Mouse (Mus musculus) adipocyte (in vitro differentiated cells): ENCODE data around the gene Dcdc2b.

Experiments used
- DNase-seq: peaks from one replicate; pipeline ENCODE4 v3.0.0-alpha.2; 2016; ENCODE audit warnings: low spot score

Gene Dcdc2b

GRCm38 (mm10) chr4:129578466-129578865 is 35.6 kb downstream of the Dcdc2b start, which contains the start of gene Fam167b:
Gene Fam167b (minus strand): TSS chr4:129578549.
- DNase-seq, result no peak

- no peak for DNase-seq
Measured at GRCm38 (mm10) chr4:129577688-129578087, 36.4 kb downstream of the Dcdc2b start.

DNA sequence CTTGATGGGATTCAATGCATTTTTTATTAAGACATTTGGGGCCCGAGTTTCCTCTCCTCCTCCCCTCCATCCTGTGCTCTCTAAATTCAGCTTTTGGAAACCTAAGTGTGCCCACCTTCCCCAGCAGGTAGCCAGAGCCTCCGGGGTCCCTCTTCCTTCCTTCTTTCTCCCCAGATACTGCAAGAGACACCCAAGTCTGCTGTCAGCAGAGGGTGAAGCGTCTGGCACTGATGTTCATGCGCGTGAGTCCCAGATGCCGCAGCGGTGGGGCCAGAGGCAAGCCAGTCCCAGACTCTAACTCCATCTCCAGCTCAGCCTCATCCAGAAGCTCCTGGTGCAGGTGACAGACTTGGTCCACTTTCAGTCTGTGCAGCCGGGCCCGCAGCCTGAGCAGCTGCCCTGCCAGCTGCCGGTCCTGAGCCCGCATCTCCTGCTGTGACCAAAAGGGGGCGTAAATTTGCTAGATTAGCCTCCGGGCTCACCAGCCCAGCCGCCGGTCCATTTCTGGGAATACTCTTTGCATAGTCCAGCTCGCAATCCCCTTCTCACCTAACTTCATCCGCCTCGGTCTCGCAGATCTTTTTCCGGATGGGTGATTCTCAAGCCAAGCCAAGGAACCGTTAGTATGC is 37.1 kb downstream of the Dcdc2b start:
- DNase-seq, result no peak

DNA sequence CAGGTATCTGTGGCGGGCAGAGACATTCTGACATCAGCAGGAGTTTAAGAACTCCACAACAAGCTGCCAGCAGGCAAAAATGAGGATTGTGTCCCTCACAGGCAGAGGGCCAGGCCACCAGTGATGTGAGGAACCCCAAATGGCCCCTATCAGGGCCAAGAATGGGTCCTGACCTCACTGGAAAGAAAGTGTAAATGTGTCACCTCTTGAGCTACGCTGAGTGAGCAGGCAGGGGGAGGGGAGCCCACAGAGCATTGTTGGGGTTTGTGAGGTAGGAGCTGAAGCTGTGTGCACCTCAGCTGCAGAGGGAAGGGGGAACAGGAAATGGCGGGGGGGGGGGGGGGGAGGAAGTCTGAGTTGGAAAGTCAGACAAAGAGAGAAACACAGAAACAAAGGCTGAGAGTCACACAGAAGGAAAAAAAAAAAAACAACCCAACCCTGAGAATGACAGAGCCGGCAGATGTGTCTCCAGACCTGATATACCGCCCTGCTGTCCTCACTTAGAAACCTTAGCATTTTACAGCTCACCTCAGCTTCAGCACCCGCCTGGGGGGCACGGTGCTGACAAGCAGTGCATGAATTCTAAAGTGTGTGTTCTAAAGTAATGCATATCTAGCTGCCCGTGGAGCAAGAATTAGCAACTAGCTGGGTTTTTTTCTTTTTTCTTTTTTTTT is 38.7 kb downstream of the Dcdc2b start:
- no peak for DNase-seq

- no peak for DNase-seq
Measured at GRCm38 (mm10) chr4:129573430-129573829, 40.6 kb downstream of the Dcdc2b start, which contains the start of gene Lck. Gene Lck (minus strand): TSS chr4:129573641.

DNA sequence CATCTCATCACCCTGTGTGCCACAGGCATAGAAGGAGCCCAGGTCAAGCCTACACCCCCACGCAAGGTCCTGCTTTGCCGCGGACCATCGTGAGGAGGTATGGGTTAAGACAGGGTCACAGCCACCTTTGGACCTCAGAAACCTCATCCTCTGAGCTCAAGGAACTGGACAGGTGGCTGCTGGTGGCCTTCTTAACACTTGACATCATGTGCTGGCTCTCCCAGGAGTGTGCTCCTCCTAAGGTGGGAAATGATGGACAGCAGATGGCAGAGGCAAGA is 41.0 kb downstream of the Dcdc2b start:
- no peak for DNase-seq

DNA sequence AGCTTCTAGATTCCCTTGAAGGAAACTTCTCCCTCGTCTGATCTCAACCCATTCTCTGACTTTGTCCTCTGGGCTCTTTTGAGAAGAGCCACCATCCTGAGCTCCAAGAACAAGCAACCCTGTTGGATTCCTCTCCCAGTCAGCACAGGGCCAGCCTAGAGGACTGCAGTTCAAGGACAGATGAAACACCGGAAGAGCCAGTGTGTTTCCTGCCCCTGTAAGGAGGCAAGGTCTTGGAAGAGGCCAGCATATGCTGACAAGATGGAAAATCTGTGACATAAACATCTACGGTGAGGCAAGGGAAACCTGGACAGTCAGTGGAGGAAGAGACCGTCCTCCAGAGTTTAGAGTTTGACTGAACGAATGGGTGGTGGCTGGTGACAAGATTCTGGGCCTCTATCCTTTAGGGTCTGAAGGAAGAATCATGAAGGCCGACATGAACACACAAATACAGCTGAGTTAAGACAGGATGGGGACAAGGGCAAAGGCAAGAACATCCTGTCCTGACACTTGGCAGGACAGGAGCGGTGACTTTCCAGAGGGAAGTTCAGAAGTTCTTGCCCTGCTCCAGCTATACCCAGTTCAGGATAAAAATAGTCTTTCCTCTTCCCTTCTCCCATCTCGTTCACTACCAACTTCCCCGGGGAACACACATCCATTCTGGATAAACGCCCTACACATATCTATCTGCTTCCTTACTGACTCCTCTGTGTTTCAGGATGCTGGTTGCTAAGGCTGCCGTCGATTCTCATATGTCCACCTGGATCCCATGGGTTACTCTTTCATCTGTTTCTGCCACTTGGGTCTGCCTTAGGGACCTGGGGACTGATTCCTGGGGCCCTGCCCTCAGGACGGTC is 41.6 kb downstream of the Dcdc2b start:
- no peak for DNase-seq

GRCm38 (mm10) chr4:129571551-129572084 is 42.4 kb downstream of the Dcdc2b start:
- no peak for DNase-seq

GRCm38 (mm10) chr4:129570028-129570427 is 44.0 kb downstream of the Dcdc2b start:
- DNase-seq, result no peak

DNA sequence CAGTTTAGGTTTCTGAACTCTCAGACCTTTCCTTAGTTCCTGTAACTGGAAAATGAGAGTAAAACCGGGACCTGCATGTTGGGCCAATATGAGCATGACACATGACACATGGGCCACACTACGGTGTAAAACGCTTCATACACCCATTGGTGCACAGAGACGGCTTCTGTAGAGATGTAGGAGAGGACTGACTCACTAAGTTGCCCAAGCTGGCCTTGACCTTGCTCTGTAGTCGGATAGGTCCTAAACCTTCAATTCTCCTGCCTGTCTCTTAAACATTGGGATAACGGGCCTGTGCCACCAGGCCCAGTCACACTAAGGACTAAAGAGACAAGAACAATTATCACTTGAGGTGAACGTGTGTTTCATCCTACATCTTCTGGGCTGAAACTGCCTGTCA is 45.7 kb downstream of the Dcdc2b start:
- DNase-seq, result no peak

DNA sequence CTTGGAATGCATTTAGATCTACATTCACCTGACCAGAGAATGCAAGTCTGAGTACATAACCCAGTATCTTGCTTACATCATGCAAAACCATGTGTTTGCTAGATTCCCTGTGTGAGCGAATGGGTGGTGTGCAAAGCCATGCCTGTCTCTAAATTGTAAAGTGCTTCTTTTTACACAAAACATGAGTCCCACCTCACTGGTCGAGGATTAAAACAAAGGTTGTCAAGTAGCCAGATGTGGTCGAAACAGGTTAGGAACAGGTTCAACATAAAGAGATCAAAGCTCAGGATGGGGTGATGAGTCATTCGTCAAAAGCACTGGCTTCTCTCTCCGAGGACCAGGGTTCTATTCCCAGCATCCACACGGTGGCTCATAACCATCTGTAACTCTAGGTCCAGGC is 48.9 kb downstream of the Dcdc2b start:
- no peak for DNase-seq

GRCm38 (mm10) chr4:129563718-129564117 is 50.3 kb downstream of the Dcdc2b start:
- no peak for DNase-seq

DNA sequence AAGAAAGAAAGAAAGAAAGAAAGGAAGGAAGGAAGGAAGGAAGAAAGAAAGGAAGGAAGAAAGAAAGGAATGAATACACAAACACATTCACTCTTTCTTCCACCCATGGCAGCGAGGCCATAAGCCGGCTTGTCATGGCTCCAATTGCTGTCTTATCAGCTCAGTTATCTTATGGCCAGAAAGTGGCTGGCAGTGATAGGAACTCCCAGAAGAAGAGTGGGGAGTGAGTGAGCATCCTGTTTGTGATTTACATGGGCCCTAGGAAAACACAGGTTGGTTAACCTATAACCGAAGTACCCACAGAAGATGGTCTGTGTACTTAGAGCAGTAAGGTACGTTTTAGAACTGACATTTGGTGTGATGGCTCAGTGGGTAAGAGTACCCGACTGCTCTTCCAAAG is 52.9 kb downstream of the Dcdc2b start:
- no peak for DNase-seq
